Mouse (Mus musculus): ENCODE results near the gene Lrrfip1. TPM values are rescaled to one million over a fixed set of nuclear protein-coding genes. Genes with fewer than 3 reads are reported as not detected.
A peak's percentile ranks its signal among the peaks of the same experiment; 100 is the strongest.

Gene Lrrfip1
- polyA plus RNA-seq, 1 experiment from 2014 or later: 69.2 TPM

- Histone ChIP-seq H3K27ac (ENCODE audit: low read length) (peak overlapping the region; percentile 75), H3K4me3 (ENCODE audit: low read length) (no peak overlapping the region), H3K4me2 (ENCODE audit: low read depth, low read length) (no peak overlapping the region), H3K9ac (ENCODE audit: low read depth, low read length) (peak overlapping the region; percentile 12; the same call in 1 of the 2 replicates), H3K36me3 (ENCODE audit: control insufficient read depth, insufficient read depth, low read length) (no peaks in the 10 kb centered on the region), H3K27me3 (replicated peaks; ENCODE audit: control insufficient read depth, insufficient read depth, low read length) (no peaks in the 10 kb centered on the region), H3K4me1 (ENCODE audit: control insufficient read depth, insufficient read depth, low read length) (peaks cover 25% of the 10 kb centered on the region), H3K9me3 (ENCODE audit: control insufficient read depth, low read length) (no peaks in the 10 kb centered on the region)
- 47% methylated on average over 5 of the region's 5 CpGs for WGBS
- ATAC-seq: peak; percentile 63
These were observed 44.7 kb downstream of the Lrrfip1 start for GRCm38 (mm10) chr1:91043191-91043590.

- Histone ChIP-seq H3K4me1 (ENCODE audit: control insufficient read depth, insufficient read depth, low read length) (peaks cover 25% of the 10 kb centered on the region), H3K9me3 (ENCODE audit: control insufficient read depth, low read length) (no peaks in the 10 kb centered on the region), H3K9ac (ENCODE audit: low read depth, low read length) (no peak overlapping the region), H3K27ac (ENCODE audit: low read length) (no peak overlapping the region), H3K4me3 (ENCODE audit: low read length) (no peak overlapping the region), H3K36me3 (ENCODE audit: control insufficient read depth, insufficient read depth, low read length) (no peaks in the 10 kb centered on the region), H3K4me2 (ENCODE audit: low read depth, low read length) (no peak overlapping the region), H3K27me3 (replicated peaks; ENCODE audit: control insufficient read depth, insufficient read depth, low read length) (no peaks in the 10 kb centered on the region)
- WGBS: 75% methylated on average over 10 of the region's 10 CpGs
- no peak for ATAC-seq
These were observed 45.6 kb downstream of the Lrrfip1 start for GRCm38 (mm10) chr1:91044176-91044575.

GRCm38 (mm10) chr1:91044648-91045047 is 46.1 kb downstream of the Lrrfip1 start:
- Histone ChIP-seq H3K27ac (ENCODE audit: low read length) (no peak overlapping the region), H3K4me3 (ENCODE audit: low read length) (no peak overlapping the region), H3K4me2 (ENCODE audit: low read depth, low read length) (no peak overlapping the region), H3K27me3 (replicated peaks; ENCODE audit: control insufficient read depth, insufficient read depth, low read length) (no peaks in the 10 kb centered on the region), H3K36me3 (ENCODE audit: control insufficient read depth, insufficient read depth, low read length) (no peaks in the 10 kb centered on the region), H3K4me1 (ENCODE audit: control insufficient read depth, insufficient read depth, low read length) (peaks cover 25% of the 10 kb centered on the region), H3K9ac (ENCODE audit: low read depth, low read length) (no peak overlapping the region), H3K9me3 (ENCODE audit: control insufficient read depth, low read length) (no peaks in the 10 kb centered on the region)
- whole genome bisulfite sequencing: 64% methylated on average over 3 of the region's 3 CpGs
- ATAC-seq: no peak

GRCm38 (mm10) chr1:91046237-91046636 is 47.7 kb downstream of the Lrrfip1 start:
- 72% methylated on average over 5 of the region's 5 CpGs for WGBS
- Histone ChIP-seq H3K9me3 (ENCODE audit: control insufficient read depth, low read length) (no peaks in the 10 kb centered on the region), H3K27me3 (replicated peaks; ENCODE audit: control insufficient read depth, insufficient read depth, low read length) (no peaks in the 10 kb centered on the region), H3K4me2 (ENCODE audit: low read depth, low read length) (no peak overlapping the region), H3K4me3 (ENCODE audit: low read length) (no peak overlapping the region), H3K4me1 (ENCODE audit: control insufficient read depth, insufficient read depth, low read length) (peaks cover 31% of the 10 kb centered on the region), H3K9ac (ENCODE audit: low read depth, low read length) (no peak overlapping the region), H3K36me3 (ENCODE audit: control insufficient read depth, insufficient read depth, low read length) (no peaks in the 10 kb centered on the region), H3K27ac (ENCODE audit: low read length) (no peak overlapping the region)
- no peak for ATAC-seq

- H3K9me3 ChIP-seq (ENCODE audit: control insufficient read depth, low read length): no peaks in the 10 kb centered on the region
- H3K9ac ChIP-seq (ENCODE audit: low read depth, low read length): no peak overlapping the region
- no peak overlapping the region for H3K4me3 ChIP-seq (ENCODE audit: low read length)
- peaks cover 27% of the 10 kb centered on the region for H3K4me1 ChIP-seq (ENCODE audit: control insufficient read depth, insufficient read depth, low read length)
- no peak overlapping the region for H3K27ac ChIP-seq (ENCODE audit: low read length)
- H3K36me3 ChIP-seq (ENCODE audit: control insufficient read depth, insufficient read depth, low read length): no peaks in the 10 kb centered on the region
- no peak overlapping the region for H3K4me2 ChIP-seq (ENCODE audit: low read depth, low read length)
- ATAC-seq: no peak
- 68% methylated on average over 6 of the region's 6 CpGs for WGBS
- H3K27me3 ChIP-seq (replicated peaks; ENCODE audit: control insufficient read depth, insufficient read depth, low read length): no peaks in the 10 kb centered on the region
These were observed 50.8 kb downstream of the Lrrfip1 start for GRCm38 (mm10) chr1:91049296-91049695.

GRCm38 (mm10) chr1:91051461-91052094 is 53.0 kb downstream of the Lrrfip1 start:
- peak overlapping the region; percentile 19; the same call in 1 of the 2 replicates for H3K4me2 ChIP-seq (ENCODE audit: low read depth, low read length)
- no peaks in the 10 kb centered on the region for H3K27me3 ChIP-seq (replicated peaks; ENCODE audit: control insufficient read depth, insufficient read depth, low read length)
- no peaks in the 10 kb centered on the region for H3K9me3 ChIP-seq (ENCODE audit: control insufficient read depth, low read length)
- peak overlapping the region; percentile 70; the same call in 1 of the 2 replicates for H3K4me3 ChIP-seq (ENCODE audit: low read length)
- 49% methylated on average over 8 of the region's 8 CpGs for WGBS
- peaks cover 45% of the 10 kb centered on the region for H3K4me1 ChIP-seq (ENCODE audit: control insufficient read depth, insufficient read depth, low read length)
- H3K36me3 ChIP-seq (ENCODE audit: control insufficient read depth, insufficient read depth, low read length): no peaks in the 10 kb centered on the region
- 0 out of 2 replicates have a peak overlapping the region, but pooled peaks have one; percentile 7 for H3K27ac ChIP-seq (ENCODE audit: low read length)
- no peak overlapping the region; the same call in 1 of the 2 replicates for H3K9ac ChIP-seq (ENCODE audit: low read depth, low read length)
- no peak for ATAC-seq

GRCm38 (mm10) chr1:91052747-91053181 is 54.2 kb downstream of the Lrrfip1 start:
- peak overlapping the region; percentile 70 for H3K4me3 ChIP-seq (ENCODE audit: low read length)
- H3K4me1 ChIP-seq (ENCODE audit: control insufficient read depth, insufficient read depth, low read length): peaks cover 56% of the 10 kb centered on the region
- under 1% methylated on average over 28 of the region's 28 CpGs for WGBS
- H3K27me3 ChIP-seq (replicated peaks; ENCODE audit: control insufficient read depth, insufficient read depth, low read length): no peaks in the 10 kb centered on the region
- ATAC-seq: peak; percentile 95
- H3K9me3 ChIP-seq (ENCODE audit: control insufficient read depth, low read length): no peaks in the 10 kb centered on the region
- H3K4me2 ChIP-seq (ENCODE audit: low read depth, low read length): peak overlapping the region; percentile 83
- H3K27ac ChIP-seq (ENCODE audit: low read length): peak overlapping the region; percentile 77
- H3K9ac ChIP-seq (ENCODE audit: low read depth, low read length): peak overlapping the region; percentile 76
- no peaks in the 10 kb centered on the region for H3K36me3 ChIP-seq (ENCODE audit: control insufficient read depth, insufficient read depth, low read length)

- peak; percentile 87 for ATAC-seq
- peaks cover 57% of the 10 kb centered on the region for H3K4me1 ChIP-seq (ENCODE audit: control insufficient read depth, insufficient read depth, low read length)
- H3K9ac ChIP-seq (ENCODE audit: low read depth, low read length): peak overlapping the region; percentile 76
- no peaks in the 10 kb centered on the region for H3K36me3 ChIP-seq (ENCODE audit: control insufficient read depth, insufficient read depth, low read length)
- H3K27me3 ChIP-seq (replicated peaks; ENCODE audit: control insufficient read depth, insufficient read depth, low read length): no peaks in the 10 kb centered on the region
- H3K4me2 ChIP-seq (ENCODE audit: low read depth, low read length): peak overlapping the region; percentile 83
- peak overlapping the region; percentile 77 for H3K27ac ChIP-seq (ENCODE audit: low read length)
- H3K4me3 ChIP-seq (ENCODE audit: low read length): peak overlapping the region; percentile 70
- no peaks in the 10 kb centered on the region for H3K9me3 ChIP-seq (ENCODE audit: control insufficient read depth, low read length)
- WGBS: 2% methylated on average over 41 of the region's 41 CpGs
These were observed 54.9 kb downstream of the Lrrfip1 start for GRCm38 (mm10) chr1:91053218-91054073.

- no peaks in the 10 kb centered on the region for H3K36me3 ChIP-seq (ENCODE audit: control insufficient read depth, insufficient read depth, low read length)
- peak overlapping the region; percentile 83 for H3K4me2 ChIP-seq (ENCODE audit: low read depth, low read length)
- H3K4me3 ChIP-seq (ENCODE audit: low read length): peak overlapping the region; percentile 70
- H3K4me1 ChIP-seq (ENCODE audit: control insufficient read depth, insufficient read depth, low read length): peaks cover 57% of the 10 kb centered on the region
- H3K27ac ChIP-seq (ENCODE audit: low read length): peak overlapping the region; percentile 77
- no peak for ATAC-seq
- peak overlapping the region; percentile 76 for H3K9ac ChIP-seq (ENCODE audit: low read depth, low read length)
- no peaks in the 10 kb centered on the region for H3K9me3 ChIP-seq (ENCODE audit: control insufficient read depth, low read length)
- no peaks in the 10 kb centered on the region for H3K27me3 ChIP-seq (replicated peaks; ENCODE audit: control insufficient read depth, insufficient read depth, low read length)
- 34% methylated on average over 10 of the region's 10 CpGs for WGBS
These were observed 55.5 kb downstream of the Lrrfip1 start for GRCm38 (mm10) chr1:91054074-91054471.
